Mouse (Mus musculus): ENCODE measurements at regions not wholly inside any gene's neighbourhood (a gene's known extent, or its start where the extent isn't known, plus 50 kb on each side); places are given as distances from the start of the nearest gene placed in this dataset.
"Not testable (repeated sequence)": the region's sequence is repeated elsewhere in the genome, so short reads cannot be mapped to it uniquely, and the experiment has no call there.

DNA sequence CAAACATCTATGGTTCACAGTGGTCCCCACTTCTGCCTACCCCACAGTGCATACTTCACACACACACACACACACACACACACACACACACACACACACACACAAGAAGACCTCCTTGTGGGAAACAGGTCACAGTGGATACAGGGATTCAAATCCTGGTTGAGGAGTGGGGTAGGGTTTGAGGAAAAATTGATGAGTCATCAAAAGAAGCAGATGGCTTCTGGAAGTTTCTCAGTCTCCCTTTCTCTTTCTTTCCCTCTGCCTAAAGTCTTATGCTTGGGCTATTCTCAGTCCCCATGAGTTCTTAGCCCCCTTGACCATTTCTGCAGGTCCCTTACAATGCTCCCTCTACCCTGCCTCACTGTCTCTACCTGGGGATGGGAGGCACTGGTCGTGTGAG lies 56.4 kb downstream of the Rassf10 start:
- no peak for DNase-seq

DNA sequence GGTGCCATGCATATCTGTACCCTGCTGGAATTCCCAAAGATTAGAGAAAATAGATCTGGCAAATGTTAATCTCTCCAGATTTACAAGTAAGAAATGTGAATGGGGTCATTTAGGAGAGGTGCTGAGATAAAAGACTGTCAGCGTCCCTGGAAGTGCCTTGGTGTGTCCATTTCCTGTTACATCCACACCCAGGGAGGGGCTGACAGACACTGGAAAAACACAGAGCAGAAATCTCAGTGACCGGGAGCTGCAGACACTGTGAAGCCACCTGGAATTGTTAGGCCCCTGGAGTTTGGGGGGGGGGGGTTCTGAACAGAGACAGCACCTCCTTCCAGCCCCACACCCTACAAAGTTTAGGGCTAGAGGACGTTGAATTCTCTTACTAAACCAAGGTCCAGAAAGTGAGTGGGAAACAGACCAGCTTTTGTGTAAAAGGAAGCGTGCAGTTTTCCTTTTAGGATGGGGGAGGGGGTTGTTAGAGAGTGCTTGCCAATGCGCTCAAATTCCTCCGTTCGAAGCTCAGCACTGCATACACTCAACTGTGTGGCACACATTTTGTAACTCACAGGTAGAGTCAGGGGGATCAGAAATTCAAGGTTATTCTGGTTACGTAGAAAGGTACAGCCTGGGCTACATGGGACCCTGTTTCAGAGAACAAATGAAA lies 63.5 kb downstream of the Rassf10 start:
- no peak for DNase-seq

DNA sequence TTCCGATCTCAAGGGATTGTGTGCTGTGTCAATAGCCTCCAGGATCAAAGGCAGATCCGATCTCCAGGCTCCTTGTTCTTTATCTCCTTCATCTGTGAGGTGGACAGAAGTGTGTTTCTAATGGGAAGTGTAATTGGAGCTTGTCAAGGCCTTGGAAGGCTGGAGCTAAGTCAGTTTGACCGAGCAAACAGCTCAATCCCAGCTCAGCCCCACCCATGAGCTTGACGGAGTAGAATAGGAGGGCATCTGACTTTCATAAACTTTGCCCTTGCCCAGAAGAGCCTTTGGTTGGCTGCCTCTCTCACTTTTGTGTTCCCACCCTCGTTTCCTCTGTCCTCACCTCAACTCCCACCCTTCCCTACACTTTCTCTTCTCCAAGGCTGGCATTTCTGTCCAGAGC lies 67.7 kb downstream of the Rassf10 start:
- DNase-seq, result no peak

DNA sequence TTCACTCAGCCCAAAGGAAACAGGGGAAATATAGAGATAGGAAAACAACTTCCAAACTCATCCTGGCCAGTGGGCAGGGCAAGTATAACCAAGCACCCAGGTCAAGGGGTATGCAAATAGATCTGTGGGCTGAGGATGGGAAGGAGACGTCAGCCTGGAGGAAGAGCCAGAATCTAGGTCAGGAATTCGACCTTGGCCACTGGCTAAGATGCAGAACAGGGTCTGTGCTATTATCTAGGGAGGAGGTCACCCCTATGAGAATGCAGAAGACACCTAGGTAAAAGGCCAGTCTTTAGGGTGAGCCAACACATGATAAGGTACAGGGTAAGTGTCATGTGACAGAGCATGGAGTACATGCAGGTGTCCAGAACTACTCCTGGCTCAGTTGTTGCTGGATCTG lies 68.8 kb downstream of the Rassf10 start:
- DNase-seq, result no peak

DNA sequence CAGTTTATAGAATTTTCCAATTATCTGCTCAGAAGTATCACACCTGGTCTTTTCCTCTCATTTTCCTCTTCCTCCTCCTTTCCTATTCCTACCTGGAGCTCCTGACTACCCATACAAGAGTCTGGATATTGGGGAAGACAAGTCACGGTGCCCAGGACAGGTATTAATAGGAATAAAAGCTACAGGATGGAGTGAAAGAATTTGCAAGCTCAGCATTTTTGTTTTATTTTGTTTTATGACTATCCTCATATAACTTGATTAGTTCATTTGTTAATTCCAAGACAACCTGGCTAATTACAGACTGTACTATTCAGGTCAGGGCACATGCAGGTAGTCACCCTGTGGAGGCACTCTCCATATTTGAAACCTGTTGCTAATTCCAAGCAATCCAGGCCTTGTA lies 72.0 kb downstream of the Rassf10 start:
- DNase-seq, result no peak

DNA sequence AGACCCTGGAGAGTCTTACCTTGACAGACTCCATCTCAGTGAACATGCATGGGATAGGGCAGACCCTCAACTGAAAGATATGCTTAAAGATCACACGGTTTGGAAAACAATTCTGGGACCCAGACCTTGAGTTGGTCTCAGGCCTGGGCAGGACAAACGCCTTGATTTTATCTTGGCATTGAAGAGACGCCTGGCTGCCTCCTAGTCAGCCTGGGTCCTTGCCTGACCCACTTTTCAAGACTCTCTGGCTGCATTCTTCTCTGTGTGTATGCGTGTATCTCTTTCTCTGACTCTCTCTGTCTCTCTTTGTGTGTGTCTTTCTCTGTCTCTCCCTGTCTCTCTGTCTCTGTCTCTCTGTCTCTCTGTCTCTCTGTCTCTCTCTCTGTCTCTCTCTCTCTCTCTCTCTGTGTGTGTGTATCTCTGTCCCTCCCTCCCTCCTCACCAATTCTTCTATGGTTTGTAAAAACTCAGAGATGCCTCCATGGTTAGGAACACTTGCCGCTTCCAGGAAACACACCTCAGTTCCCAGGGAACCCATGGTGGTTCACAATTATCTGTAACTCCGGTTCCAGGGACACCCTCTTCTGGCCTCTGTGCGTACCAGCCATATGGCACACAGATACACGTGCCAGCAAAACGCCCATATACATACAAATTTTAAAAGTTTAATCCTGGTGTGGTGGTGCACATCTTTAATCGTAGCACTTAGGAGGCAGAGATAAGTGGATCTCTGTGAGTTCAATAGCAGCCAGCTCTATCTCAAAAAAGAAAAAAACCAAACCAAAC lies 72.7 kb downstream of the Rassf10 start:
- DNase-seq, result no peak

DNA sequence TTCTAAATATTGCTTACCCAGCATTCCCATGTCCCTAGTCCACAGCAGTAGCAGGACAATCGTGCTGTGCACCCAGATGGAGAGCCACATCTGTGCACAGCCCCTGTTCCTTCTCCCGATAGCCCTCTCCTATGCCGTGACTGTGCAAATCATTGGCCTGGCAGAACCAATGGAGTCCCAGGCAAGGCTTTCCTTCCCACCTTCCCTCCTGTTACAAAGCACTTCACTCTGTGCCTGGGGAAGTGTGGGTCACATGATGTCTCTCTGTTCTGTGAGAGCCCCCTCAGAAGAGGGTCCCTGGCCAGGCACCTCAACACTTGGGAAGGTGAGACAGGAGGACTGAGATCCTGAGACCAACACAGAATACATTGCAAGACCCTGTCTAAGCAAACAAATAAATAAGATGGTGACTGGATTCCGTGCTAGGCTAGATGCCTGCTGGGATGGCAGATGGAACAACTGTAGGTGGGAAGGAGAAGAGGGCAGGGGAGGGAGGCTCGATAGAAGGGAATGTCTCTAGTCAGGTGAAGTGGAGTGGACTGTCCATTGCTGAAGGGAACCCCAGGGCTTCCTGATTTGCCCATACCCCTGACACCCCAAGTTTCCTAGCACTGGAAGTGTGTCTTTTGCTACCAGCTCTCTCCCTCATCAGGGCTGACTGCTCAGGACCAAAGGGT lies 73.5 kb downstream of the Rassf10 start:
- DNase-seq, result no peak

DNA sequence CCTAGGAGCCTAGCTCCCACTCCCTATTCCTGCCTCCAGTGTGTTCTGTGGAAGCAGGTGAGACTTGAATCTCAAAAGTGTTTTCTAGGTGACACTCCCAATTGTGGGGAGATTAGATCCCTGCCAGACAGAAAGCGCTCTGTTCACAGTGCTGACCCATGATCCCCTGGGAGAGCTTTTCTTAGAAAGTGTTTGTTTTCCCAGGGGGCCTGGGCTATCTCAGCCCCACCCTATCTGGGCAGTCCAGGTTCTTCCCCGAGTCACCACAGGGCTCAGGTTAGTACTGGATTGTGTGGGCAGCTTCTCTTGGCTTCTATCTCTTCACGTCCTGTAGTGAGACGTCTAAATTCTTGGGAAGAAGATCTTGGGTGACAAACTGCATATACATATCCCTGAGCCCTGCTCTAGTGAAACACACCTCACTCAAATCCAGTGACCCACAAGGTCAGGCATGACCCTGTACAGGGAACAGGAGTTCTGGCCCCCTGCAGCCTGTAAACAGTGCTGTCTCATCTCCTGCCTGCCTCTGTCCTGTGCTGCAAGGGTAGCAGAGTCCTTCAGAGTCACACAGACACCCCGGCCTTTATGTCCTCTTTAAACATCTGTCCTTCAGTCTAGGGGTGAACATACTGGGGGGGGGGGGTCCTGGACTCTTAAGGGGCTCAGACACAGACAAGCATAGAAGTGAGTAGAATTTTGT lies 76.4 kb downstream of the Rassf10 start:
- no peak for DNase-seq

DNA sequence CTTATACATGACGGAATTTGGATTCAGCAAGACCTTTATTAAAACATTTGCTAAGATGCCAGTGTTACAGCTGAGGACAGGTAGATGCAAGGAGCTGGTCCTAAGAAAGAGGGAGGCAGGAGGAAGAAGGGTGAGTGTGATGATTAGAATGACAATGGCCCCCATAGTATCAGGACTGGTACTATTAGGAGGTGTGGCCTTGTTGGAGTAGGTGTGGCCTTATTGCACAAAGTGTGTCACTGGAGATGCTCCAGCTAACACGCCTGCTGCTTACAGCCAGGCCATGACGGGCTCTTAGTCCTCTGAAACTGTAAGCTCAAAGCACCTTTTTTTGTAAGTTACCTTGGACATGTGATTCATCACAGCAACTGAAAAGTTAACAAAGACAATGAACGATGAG lies 82.0 kb downstream of the Rassf10 start:
- no peak for DNase-seq

DNA sequence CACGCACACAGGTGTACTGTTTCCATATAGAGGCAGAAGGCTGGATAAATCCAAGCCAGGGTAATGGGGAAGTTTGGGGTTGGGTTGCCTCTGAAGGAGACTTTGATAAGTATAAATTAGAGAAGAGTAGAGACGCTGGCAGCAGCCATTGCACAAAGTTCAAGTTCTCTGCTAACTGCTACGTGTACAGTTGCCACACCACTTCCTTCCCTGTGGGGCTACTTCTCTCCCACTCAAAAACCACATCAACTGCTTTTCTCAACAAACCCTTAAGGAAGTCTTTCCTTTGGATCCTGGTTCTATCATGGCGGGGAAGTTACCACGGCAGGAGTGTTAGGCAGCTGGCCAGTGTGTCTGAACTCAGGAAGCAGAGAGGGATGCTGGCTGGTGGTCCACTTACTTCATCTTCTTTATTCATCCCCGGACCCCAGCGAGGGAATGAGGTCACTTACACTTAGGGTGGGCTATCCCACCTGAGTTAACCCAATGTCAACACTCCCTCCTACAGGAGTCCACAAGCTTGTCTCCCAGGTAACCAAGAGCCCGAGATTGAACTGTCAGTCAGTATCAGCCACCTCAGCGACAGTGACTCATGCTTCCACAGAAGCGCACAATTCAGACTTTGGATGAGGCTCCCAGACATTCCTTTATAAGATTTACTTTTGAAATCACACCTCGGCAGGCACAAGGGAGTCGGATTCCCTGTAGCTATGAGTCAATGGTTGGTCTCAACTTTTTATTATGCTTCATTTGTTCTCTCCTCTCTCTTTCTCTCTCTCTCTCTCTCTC lies 84.3 kb downstream of the Rassf10 start:
- no peak for DNase-seq

DNA sequence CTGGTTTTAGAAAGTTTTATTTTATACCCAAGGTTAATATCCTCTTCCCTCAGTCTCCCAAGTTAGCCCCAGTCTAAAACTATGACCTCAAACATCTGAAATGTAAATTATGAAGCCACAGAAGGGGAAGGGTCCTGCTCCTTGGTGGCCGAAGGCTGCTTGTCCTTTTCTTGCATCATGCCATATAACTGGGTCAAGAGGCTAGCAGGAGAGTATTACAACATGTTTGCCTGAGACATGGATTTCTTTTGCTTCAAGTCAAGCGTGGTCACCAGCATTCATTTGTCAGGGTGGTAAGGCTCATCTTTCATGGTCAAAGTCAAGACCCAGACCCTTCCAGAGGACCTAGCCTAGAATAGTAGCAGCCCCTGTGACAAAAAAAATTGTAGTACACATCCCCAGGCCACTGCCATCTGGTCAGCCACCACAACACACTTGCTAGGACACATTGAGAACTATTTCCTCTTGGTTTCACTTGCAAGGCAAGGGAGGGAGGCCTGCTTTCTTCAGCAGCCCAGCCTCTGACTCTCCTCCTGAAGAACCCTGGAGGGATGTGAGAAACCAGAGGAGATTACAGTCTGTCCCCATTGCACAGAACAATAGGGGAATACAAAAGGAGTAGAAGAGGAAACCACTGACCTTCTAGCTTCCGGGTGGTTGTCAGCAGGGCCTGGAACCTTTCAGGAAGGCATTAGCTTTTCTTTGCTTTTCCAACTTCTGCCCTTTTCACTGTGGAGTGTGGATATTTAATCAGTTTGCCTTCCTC lies 85.3 kb downstream of the Rassf10 start:
- no peak for DNase-seq

DNA sequence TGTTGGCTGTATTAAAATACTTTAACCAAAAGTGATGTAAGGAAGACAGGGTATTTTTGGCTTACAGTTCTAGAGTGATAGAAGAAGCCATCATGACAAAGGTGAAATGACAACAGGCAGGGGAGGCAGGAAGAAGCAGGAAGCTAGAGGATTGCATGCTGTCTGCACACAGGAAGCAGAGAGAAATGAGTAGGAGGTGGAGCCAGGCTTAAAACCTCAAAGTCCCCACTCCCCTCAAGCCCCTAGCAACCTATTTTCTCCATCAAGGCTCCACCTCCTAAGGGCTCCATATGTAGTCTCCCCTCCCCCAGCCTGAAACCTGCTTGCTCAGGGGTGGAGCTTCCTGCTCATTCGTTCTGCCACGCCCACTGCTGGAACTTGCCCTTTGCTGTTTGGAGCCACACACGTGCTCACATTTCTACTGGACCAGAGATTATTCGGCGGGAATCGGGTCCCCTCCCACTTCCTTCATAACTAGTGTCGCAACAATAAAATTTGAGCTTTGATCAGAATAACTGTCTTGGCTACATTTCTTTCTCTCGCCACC lies 91.9 kb downstream of the Rassf10 start:
- DNase-seq, result not testable (repeated sequence)

DNA sequence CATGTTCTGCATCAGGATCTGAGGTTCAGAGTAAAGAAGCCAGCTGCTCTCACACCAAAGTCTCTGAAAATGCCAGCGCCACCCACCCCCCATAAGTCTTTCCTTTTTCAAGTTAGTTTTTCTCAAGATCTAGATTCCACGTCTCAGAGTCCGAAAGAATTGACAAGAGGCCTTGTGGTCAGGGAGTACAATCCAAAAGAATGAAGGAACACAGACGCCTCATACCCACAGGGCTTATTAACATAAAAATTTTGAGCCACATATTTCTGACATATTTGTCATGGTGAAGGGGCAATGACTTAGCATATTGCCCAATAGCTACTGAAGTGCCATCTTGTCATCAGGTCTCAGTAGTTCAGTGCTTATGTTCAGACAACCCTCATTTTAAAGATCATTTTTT lies 92.6 kb downstream of the Rassf10 start:
- DNase-seq, result no peak

DNA sequence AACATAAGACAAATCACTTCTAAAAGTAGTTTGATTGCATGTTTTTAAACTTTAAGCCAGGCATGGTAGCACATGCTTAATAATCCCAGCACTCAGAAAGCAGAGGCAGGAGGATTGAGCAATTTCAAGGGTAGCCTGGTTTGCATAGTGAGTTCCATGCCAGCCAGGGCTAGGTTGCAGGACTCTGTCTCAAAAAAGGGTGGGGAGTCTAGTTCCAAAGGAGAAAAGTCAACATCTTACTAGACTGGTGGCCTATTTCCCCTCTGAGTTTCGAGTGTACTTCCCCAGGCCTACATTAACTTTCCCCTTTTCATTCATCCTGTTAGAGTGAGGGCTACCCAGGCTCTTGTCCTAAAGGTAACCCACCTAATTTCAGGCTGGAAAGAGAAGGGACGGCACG lies 93.8 kb downstream of the Rassf10 start:
- no peak for DNase-seq

DNA sequence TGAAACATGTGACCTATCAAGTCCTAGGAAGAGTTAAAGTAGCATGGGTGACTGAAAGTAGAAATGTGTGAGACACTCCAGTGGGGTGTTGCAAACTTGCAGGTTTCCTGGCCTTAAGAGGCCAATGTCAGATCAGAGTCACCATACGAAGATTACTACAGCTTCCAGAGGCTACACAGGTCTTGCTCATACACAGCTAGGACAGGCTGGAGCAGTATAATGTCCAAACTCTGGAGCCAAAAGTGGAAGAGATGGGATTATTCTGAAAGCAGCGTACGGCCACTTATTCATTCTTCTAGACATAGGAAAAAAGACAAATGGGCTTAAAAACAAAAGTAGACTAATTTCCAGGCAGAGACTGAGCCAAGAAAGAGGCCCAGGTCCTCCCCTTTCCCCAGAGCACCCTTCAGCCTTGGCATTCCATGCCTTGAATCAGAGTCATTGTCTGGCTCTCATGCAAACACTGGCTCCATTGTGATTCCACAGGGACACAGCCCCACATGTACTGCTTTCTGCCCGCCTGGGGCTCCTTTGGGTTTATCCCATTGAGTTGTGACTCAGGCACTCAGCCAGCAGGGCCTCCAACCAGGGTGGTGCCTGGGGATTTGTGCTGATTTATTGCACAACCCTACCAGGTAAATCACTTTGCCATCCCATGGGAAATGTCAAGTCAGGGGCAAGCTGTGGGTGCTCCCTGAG lies 94.5 kb downstream of the Rassf10 start:
- no peak for DNase-seq

DNA sequence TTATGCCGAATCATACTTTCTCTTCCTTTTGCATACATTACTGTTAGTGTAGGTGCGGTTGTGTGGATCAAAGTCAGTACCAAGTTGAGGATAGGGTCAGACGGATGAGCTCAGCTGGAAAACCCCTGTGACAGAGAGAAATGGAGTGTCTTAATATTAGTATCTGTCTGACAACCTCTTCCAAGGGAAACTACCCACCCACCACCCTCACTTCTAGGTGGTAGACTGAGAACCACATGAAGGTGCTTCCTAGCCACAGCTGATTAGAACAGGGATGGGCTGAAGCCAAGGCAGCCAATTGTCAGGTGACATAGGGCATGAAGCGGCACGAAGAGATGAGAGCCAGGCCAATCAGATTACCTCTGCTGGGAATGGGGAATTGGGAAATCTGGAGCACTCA lies 95.7 kb downstream of the Rassf10 start:
- DNase-seq, result no peak

DNA sequence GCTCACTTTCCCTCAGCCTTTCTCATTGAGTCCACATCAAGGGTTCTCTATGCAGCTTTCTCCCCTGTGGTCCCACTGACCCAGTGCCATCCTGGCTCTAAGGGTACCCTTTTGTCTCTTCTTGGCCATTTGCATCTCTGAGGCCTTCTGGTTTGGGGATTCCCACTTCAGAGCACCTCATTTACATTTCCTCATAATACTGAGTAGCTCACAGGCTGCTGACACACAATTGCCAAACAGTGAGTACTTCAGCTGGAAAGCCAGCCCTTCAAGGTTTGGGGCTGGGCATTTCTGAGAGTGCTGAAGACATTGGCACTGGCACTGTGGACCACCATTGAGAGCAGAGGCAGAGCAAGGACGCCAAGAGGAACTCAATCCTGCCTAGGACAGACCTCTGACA lies 99.2 kb downstream of the Rassf10 start:
- no peak for DNase-seq

DNA sequence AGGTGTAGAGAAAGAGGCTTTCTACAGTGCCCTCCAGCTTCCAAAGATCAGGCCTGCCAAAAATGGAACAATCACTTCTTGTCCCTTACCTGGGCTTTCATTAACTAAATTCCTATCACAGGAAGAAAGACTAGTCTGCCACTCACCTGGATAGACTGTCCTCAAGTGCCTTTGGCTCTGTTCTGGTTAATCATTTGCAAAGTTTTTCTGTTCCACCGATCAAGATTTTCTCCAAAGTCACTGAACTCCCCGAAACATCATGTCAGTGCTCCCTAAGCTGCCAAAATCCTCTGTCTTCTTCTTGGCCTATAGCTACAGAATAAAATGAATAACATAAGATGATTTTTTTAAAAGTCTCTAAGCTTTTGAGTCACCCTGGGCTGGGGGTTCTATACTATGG lies 102.7 kb downstream of the Rassf10 start:
- DNase-seq, result no peak

DNA sequence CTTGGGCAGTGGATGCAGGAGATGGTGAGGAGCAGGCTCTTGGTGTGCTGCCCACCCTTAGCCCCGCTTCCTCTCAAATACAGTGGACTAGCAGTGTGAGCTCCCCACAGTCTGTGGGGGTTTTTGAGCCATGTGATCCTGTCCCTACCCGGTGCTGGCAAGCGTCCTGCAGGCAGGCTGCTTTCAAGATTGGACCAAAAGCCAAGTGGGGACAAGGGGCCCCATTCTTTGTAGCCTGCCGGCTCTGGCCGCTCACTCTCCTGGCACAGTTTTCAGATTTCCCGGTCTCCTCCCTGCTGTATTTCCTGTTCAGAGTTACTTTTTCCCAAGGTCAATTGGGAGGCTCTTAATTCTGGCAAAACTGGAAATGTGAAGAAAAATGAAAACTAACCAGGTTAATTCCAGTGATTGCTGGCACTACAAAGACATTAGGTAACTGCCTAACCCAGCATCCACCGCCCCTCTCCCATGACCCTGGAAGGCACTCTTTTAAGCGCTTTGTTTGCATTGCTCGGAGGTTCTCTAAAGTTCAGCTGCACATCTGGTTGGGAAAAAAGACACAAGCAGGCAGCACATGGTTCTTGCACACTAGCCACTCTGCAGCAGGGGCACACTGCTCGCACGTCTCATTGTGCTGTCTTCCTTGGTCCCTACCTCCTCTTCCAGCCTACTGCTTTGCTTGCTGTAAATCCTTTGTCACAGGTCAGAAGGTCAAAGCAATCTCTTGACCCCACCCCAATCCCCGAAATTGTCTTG lies 105.6 kb downstream of the Rassf10 start:
- DNase-seq, result no peak

DNA sequence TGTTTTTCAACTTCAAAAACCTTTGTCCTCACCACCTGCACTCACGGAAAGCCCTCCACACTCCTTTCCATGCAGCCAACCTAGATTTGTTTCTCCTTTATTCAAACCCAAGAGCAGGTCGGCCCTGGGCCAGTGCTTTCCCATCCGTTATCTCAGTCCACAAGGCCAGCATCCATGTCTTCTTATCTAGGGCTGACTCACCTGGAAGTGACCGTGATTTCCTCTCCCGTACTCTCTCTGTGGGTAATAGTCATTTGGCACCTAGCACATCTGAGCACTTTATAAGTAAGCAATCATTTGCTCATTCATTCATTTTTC lies 106.2 kb downstream of the Rassf10 start:
- DNase-seq, result no peak
